Mouse (Mus musculus): Measurements from ENCODE around the gene Olfr1177-ps. TPM values are rescaled to one million over a fixed set of nuclear protein-coding genes. Genes with fewer than 3 reads are reported as not detected.

The Olfr1177-ps gene
- not detected for total RNA-seq (2021)
- long read RNA-seq, experiment 1: 0 reads
- long read RNA-seq, experiment 2: 0 reads

- no peak for TF ChIP-seq CTCF (IDR thresholded peaks at IDR 0.05)
- DNase-seq (ENCODE audit: extremely low spot score in 1 of 2, low spot score in 2 of 2): no peak
- intact Hi-C loops (cut with DNase I): no loop called here
- H3K27ac ChIP-seq: no peak within 1 kb of the TSS
- H3K4me3 ChIP-seq: no peak within 1 kb of the TSS
Measured at GRCm38 (mm10) chr2:88346392-88346791, at the start of gene Olfr1177-ps. TSS of gene Olfr1177-ps (minus strand) at chr2:88346492.

- no peak for TF ChIP-seq CTCF (IDR thresholded peaks at IDR 0.05)
- Histone ChIP-seq H3K4me3 (no peak within 1 kb of the TSS), H3K27ac (no peak within 1 kb of the TSS)
- no peak for DNase-seq (ENCODE audit: extremely low spot score in 1 of 2, low spot score in 2 of 2)
- intact Hi-C loops (cut with DNase I): no loop called here
Measured at GRCm38 (mm10) chr2:88386762-88387161, 40.5 kb upstream of the Olfr1177-ps start, which contains the start of gene Olfr1178. TSS of gene Olfr1178 (plus strand) at chr2:88387062.

- Histone ChIP-seq H3K27ac (no peak overlapping the region), H3K4me3 (no peak overlapping the region)
- intact Hi-C loops (cut with DNase I): no loop called here
- DNase-seq (ENCODE audit: extremely low spot score in 1 of 2, low spot score in 2 of 2): no peak
- peak; percentile 78 for TF ChIP-seq CTCF (IDR thresholded peaks at IDR 0.05)
Measured at GRCm38 (mm10) chr2:88356304-88356703, 10.0 kb upstream of the Olfr1177-ps start.

GRCm38 (mm10) chr2:88336421-88336820, 9.9 kb downstream of the Olfr1177-ps start, which contains the start of gene Olfr1176:
TSS of gene Olfr1176 (plus strand) at chr2:88336721.
- no peak for DNase-seq (ENCODE audit: extremely low spot score in 1 of 2, low spot score in 2 of 2)
- Histone ChIP-seq H3K4me3 (no peak within 1 kb of the TSS), H3K27ac (no peak within 1 kb of the TSS)
- no peak for TF ChIP-seq CTCF (IDR thresholded peaks at IDR 0.05)
- intact Hi-C loops (cut with DNase I): no loop called here

- intact Hi-C loops (cut with DNase I): no loop called here
- Histone ChIP-seq H3K27ac (no peak within 1 kb of the TSS), H3K4me3 (no peak within 1 kb of the TSS)
- no peak for DNase-seq (ENCODE audit: extremely low spot score in 1 of 2, low spot score in 2 of 2)
- no peak for TF ChIP-seq CTCF (IDR thresholded peaks at IDR 0.05)
Measured at GRCm38 (mm10) chr2:88327115-88327514, 19.2 kb downstream of the Olfr1177-ps start, which contains the start of gene Olfr1175-ps. TSS of gene Olfr1175-ps (minus strand) at chr2:88327215.

- no peak for TF ChIP-seq CTCF (IDR thresholded peaks at IDR 0.05)
- DNase-seq (ENCODE audit: extremely low spot score in 1 of 2, low spot score in 2 of 2): no peak
Measured at GRCm38 (mm10) chr2:88315035-88315434, 31.3 kb downstream of the Olfr1177-ps start, which contains the start of gene Olfr1174-ps. TSS of gene Olfr1174-ps (minus strand) at chr2:88315135.

More at GRCm38 (mm10) chr2:88315035-88315434, 31.3 kb downstream of the Olfr1177-ps start, which contains the start of gene Olfr1174-ps:
- intact Hi-C loops (cut with DNase I): no loop called here
- H3K4me3 ChIP-seq: no peak within 1 kb of the TSS
- H3K27ac ChIP-seq: no peak within 1 kb of the TSS

Other genes with a start within 250 kb of the Olfr1177-ps start
- gene Olfr1166, start 218.2 kb downstream of the Olfr1177-ps start, total RNA-seq (2021): not detected
- not detected for gene Olfr1167, start 191.3 kb downstream of the Olfr1177-ps start, total RNA-seq (2021)
- not detected for gene Olfr1168, start 164.6 kb downstream of the Olfr1177-ps start, total RNA-seq (2021)
- not detected for gene Olfr1170, start 118.2 kb downstream of the Olfr1177-ps start, total RNA-seq (2021)
- gene Olfr1173, start 66.6 kb downstream of the Olfr1177-ps start, total RNA-seq (2021): under 1 TPM in 1 of 2 experiments, not detected in 1; 0.07 TPM
- gene Olfr1174-ps, start 31.4 kb downstream of the Olfr1177-ps start, total RNA-seq (2021): not detected
- not detected for gene Olfr1175-ps, start 19.3 kb downstream of the Olfr1177-ps start, total RNA-seq (2021)
- gene Olfr1176, start 9.8 kb downstream of the Olfr1177-ps start, total RNA-seq (2021): not detected
- not detected for gene Olfr1178, start 40.6 kb upstream of the Olfr1177-ps start, total RNA-seq (2021)
- gene Olfr1179, start 60.0 kb upstream of the Olfr1177-ps start, total RNA-seq (2021): not detected
- not detected for gene Olfr1180, start 72.7 kb upstream of the Olfr1177-ps start, total RNA-seq (2021)
- gene Olfr1181, start 79.7 kb upstream of the Olfr1177-ps start, total RNA-seq (2021): not detected
- not detected for gene Gm13757, start 102.6 kb upstream of the Olfr1177-ps start, total RNA-seq (2021)
- not detected for gene Olfr1183, start 108.4 kb upstream of the Olfr1177-ps start, total RNA-seq (2021)
- gene Olfr1184, start 137.1 kb upstream of the Olfr1177-ps start, total RNA-seq (2021): not detected
- gene Olfr1185-ps1, start 146.8 kb upstream of the Olfr1177-ps start, total RNA-seq (2021): not detected
- gene Olfr1186, start 172.1 kb upstream of the Olfr1177-ps start, total RNA-seq (2021): not detected
- gene Olfr1188, start 210.4 kb upstream of the Olfr1177-ps start, total RNA-seq (2021): not detected
- not detected for gene Olfr1189, start 240.0 kb upstream of the Olfr1177-ps start, total RNA-seq (2021)

Measured in left cerebral cortex, adult 2 months (tissue).